Mouse (Mus musculus): ENCODE data around the gene Nfkb2.
A peak's percentile ranks its signal among the peaks of the same experiment; 100 is the strongest.

The Nfkb2 gene

GRCm38 (mm10) chr19:46324918-46325317 is 20.8 kb downstream of the Nfkb2 start:
- no peak for DNase-seq

DNA sequence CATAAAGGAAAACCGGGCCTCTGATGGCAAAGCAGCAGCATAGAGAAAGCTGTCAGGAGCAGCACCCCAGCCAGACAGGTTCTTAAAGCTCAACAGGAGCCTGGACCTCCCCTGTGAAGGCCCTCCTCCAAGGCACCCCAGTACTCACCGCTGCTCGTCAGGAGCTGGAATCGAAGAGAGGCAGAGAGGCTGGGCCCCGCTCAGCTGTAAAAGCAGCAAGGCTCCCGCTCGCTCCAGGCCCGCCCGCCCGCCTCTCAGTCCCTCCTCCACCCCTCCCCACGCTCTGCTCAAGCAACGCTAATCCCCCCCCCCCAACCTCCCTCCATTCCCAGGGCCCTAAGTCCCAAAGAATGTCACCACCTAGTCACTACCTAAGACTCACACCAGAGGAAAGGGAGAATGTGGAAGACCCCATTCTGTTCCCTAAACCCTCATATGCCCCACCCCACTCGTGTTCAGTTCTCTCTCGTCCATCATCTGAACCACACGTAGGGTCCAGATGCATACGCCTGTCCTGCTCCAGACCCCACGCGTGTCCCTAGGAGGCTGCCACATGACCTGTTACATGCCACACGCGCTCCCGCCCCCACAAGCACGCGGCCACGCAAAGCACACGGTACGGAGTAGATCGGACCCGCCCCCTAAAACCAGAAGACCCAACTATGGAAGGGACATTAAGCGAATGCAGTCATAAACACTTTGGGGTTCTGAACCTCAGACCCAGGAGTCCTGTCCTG is 22.1 kb downstream of the Nfkb2 start:
- no peak for DNase-seq

GRCm38 (mm10) chr19:46326756-46327305 is 22.7 kb downstream of the Nfkb2 start, which contains the start of gene Psd:
Gene Psd, minus strand, starts transcription at chr19:46327156.
- peak; percentile 74 for DNase-seq

DNA sequence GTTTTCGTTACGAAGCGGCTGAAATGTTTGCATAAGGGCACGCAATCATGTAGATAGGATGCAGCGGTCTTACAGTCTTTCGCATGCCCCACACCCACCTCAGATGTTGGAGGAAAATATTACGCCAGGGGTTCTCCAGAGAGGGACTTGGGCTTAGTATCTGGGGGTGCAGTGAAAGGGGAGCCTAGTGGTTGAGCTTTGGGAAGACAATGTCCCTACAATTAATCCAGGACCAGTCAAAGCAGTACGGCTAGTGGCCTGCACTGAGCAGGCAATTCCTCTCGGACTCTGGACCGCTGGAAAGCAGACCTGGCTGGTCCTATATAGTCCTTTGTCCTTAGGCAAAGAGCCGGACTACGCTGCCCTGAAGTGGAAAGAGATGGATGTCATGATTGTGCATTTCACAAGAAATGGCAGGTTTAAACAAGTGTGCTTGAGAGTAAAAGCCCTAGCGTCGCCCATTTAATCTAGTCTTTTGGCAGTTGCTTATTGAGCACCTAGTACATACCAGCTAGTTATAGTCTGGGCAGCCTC is 23.5 kb downstream of the Nfkb2 start:
- no peak for DNase-seq

DNA sequence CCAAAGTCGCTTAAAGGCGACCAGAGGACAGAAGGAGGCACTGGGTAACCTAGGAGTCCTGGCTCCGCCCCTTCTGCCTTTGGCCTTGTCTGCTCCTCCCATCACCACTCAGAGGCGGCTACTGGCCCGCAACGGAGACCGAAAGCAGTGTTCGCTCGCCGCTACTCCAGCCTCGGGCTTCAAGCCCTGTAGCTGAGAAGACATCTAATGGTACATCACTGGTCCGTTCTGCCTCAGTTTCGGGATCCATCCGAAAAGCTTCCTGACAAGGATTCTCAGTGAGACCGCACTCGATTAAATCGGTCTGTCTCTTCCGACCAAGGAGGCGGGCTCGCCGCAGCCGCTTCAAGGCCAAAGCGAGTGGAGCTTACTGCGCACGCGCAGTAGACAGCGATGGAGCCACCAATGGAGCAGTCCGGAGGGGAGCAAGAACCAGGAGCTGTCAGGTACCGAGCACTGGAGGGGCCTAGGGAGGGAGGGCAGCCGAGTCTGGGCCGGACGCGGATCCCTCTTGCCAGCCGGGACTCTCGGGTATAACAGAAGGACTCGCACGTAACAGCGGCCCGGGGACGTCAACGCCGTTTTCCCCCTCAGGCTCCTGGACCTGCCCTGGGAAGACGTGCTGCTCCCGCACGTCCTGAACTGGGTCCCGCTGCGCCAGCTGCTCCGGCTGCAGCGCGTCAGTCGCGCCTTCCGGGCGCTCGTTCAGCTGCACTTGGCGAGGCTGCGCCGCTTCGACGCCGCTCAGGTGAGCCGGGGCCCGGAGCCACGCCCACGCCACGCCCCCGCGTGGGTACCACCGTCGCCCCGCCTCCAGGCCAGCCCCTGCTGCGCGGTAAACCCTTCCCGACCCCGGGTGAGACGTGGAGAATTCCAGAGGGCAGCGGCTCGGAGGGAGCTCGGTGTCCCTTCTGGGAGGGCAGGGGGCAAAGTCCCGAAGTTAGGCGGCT is 24.2 kb downstream of the Nfkb2 start, which contains the start of gene Fbxl15:
TSS of gene Fbxl15 (plus strand) at position 104 of the 950 bp plus-strand sequence.
- DNase-seq: peak; percentile 94

- DNase-seq: no peak
These were observed 25.0 kb downstream of the Nfkb2 start for GRCm38 (mm10) chr19:46329031-46329641.

GRCm38 (mm10) chr19:46329951-46330350 is 25.8 kb downstream of the Nfkb2 start:
- DNase-seq: peak; percentile 82

DNA sequence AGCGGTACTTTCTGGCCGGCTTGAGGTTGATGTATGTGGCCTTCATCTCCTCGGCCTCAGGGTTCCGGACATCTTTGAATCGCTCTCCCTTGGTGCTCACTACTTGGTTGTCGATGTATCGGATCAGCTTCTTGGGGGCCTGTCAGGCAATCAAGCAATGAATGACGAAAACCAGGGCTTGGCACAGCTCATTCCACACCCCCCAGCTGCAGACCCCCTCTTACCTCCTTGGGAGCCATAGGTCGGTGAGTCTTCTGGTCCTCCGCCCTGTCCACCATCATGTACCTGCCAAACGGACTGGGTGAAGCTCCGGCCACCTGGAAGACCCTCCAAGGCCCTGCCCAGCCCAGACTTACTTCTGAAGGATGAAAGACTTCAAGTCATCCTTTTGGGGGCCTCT is 26.6 kb downstream of the Nfkb2 start:
- no peak for DNase-seq

DNA sequence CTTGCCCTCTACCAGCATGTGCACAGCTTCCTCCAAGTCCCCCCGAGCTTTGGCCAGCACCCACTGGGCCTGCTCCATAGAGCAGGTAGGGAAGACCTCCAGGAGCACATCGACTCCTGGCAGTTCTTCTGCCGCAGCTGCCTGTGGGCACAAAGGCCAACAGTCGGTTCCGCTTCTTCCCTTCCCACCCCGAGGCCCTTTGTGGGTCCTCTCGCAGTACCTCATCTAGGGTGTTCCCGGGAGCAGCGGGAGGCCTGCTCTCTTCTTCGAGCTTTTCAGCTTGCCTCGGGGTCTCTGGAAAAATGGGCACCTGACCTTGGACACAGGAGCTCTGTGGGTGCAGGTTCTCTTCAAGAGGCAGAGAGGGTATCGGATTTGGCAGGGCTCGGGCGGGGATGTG is 27.2 kb downstream of the Nfkb2 start:
- no peak for DNase-seq

DNA sequence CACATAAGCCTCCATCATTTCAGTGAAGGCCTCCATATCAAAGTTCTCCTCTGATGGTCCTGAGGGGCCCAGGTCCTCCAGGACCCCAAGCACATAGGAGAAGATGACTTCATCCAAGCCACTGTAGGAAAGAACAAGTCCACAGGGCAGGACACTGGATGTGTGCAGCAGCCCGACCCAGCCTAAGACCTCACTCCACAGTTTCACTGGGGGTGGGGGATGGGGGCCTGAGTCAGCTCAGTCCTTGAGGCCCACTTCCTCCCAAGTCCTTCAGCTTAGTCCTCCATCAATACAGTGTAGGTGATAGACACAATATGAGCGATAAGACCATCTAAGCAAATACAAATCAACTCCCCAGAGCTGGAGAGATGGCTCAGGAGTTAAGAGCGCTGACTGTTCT is 27.8 kb downstream of the Nfkb2 start:
- DNase-seq: no peak

DNA sequence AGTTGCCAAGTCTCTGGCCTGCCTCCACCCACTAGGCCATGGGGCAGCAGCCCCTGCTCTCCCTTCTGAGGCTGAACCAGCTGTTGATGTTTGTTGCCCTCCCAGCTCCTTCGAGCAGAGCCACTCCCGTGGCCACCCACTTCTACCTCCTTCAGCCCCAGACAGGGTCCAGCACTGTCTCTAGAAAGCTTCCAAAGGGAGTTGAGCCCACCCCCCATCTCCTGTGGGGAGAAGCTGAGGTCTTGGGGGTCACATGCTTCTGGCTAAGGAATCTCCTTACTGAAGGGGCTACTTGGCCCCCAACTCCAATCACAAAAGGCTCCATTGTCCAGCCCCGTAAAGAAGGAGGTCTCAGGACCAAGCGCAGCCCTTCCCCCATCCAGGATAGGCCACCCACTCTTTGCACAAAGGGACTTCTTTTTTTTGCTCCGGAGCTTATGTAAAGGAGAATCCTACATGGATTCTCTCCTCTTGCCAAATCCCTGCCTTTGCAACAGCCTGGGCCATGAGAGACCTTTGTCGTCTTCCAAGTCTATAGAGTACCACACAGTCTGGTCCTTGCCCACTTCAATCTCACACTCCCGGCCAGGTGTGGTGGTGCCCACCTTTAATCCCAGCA is 28.7 kb downstream of the Nfkb2 start:
- DNase-seq: no peak

- no peak for DNase-seq
These were observed 29.8 kb downstream of the Nfkb2 start for GRCm38 (mm10) chr19:46333906-46334305.

- no peak for DNase-seq
These were observed 33.7 kb downstream of the Nfkb2 start for GRCm38 (mm10) chr19:46337719-46338330.

DNA sequence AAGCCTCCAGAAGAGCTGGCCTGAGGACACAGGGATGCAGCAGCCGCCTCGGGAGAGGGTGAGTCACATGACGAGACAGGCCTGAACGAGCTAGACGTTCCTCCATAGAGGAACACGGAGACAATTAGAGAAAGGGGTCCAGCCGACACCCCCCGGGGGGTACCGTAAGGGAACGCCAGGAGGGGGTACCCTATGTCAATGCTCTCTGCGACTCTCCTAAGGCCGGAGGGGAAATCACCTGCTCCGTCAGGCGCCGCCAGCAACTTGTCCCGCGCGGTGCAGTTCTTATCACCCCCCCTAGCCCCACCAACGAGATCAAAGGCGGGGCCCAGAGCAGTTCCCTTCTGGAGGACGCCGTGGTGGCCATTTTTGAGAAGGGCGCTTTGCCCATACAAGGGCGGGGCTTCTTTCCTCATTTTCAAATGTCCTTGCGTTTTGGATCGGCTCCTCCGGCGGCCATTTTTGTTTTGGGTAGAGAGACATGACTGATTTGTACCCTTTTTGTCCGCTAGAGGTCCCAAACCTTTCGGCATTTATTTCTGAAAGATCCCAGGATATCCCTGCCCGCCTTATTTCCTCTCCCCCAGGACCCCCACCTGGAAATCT is 34.3 kb downstream of the Nfkb2 start, which contains the start of gene Cuedc2:
TSS of gene Cuedc2 (minus strand) at position 372 of the 606 bp plus-strand sequence.
- DNase-seq: peak; percentile 97

DNA sequence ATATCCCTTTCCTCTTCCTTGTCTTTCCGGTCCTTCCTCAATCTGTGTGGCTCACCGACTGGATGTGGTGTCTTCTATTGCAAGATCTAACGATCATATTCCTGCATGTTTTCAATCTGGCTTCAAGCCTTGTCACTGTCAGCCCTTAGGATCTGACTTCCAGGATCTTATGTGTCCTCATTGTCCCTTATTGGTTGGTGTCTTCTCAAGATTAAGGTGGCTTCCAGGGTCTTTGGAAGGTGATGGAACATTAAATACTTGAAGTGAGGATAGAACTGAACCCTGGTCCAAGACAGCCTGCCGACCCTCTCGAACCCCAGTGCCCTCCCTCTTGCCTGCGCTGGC is 34.8 kb downstream of the Nfkb2 start:
- no peak for DNase-seq

DNA sequence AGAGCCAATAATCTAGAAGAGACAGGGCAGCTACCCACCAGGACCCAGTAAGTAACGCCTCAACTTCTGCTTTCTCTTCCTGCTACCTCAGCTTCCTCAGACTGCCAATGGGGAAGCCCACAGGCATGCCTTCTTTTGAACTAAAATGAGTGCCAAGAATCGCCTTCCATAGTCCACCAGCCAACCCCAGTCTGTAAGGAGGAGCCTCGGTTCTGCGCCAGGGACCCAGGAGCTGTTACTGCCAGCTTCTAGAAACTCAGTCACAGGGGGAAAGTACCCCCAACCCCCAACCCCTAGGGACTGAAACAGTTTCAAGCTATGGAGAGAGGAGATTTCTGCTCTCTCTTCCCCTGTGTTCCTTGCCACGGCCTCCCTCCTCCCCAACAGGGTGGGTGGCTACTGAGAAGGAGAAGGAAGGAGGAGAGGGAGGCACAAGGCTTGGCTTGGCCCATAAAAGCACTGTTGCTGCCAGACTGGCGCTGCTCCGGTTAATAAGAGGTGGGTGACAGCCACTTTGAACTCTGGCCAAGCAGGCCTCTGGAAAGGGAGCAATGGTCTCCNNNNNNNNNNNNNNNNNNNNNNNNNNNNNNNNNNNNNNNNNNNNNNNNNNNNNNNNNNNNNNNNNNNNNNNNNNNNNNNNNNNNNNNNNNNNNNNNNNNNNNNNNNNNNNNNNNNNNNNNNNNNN is 35.3 kb downstream of the Nfkb2 start:
- no peak for DNase-seq

- no peak for DNase-seq
These were observed 40.7 kb downstream of the Nfkb2 start for GRCm38 (mm10) chr19:46344710-46345419.

DNA sequence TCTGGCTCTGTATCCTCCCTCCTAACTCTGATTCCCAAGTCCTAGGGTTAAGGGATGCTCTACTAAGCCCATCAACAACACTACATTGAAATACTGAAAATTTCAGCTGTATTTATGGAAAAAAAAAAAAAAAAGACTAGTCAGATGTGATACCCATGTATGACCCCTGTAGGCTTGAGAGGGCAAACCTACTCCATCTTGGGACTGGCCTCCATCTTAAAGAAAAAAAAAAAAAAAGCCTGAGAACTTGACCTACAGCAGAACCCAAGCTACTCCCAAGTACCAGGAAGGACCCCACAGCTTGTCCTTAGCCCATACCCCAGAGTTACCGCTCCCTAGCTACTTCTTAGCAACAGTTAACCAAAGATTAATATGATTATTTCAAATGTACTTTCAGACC is 43.0 kb downstream of the Nfkb2 start:
- no peak for DNase-seq

- no peak for DNase-seq
These were observed 44.0 kb downstream of the Nfkb2 start for GRCm38 (mm10) chr19:46347936-46348668.

Data from right cerebral cortex, adult 18-20 months (tissue).